Mouse (Mus musculus): ENCODE data around the gene Mfsd14b. TPM values are rescaled to one million over a fixed set of nuclear protein-coding genes. Genes with fewer than 3 reads are reported as not detected.

Gene Mfsd14b
- polyA plus RNA-seq, 2 experiments: 31.1 to 70.6 TPM

GRCm38 (mm10) chr13:65120984-65121383, 8.2 kb upstream of the Mfsd14b start:
- no peak for TF ChIP-seq POLR2A (IDR thresholded peaks at IDR 0.05; ENCODE audit: borderline replicate concordance, extremely low read depth, insufficient read depth, insufficient read length)
- H3K4me2 ChIP-seq (replicated peaks; ENCODE audit: low read depth, low read length, severe bottlenecking): no peak overlapping the region
- H3K4me3 ChIP-seq (replicated peaks; ENCODE audit: low read length): no peak overlapping the region
- H3K36me3 ChIP-seq (ENCODE audit: control insufficient read depth, insufficient read depth, low read length): no peaks in the 10 kb centered on the region
- ATAC-seq (ENCODE audit: low FRiP score, low read depth): no peak
- DNase-seq (ENCODE audit: low spot score): no peak
- H3K9me3 ChIP-seq (ENCODE audit: control insufficient read depth, low read length): no peaks in the 10 kb centered on the region
- H3K9ac ChIP-seq (ENCODE audit: low read depth, low read length, severe bottlenecking): no peak overlapping the region
- H3K4me1 ChIP-seq (ENCODE audit: control insufficient read depth, insufficient read depth, low read length): no peaks in the 10 kb centered on the region
- WGBS: 64% methylated on average over 3 of the region's 3 CpGs
- H3K27ac ChIP-seq (replicated peaks; ENCODE audit: low read depth, low read length): no peak overlapping the region
- no peaks in the 10 kb centered on the region for H3K27me3 ChIP-seq (ENCODE audit: control insufficient read depth, insufficient read depth, low read length)

GRCm38 (mm10) chr13:65113239-65113638, 464 bp upstream of the Mfsd14b start:
- H3K27me3 ChIP-seq (ENCODE audit: control insufficient read depth, insufficient read depth, low read length): no peaks in the 10 kb centered on the region
- no peak for DNase-seq (ENCODE audit: low spot score)

GRCm38 (mm10) chr13:65111961-65112360, 814 bp downstream of the Mfsd14b start:
- ATAC-seq (ENCODE audit: low FRiP score, low read depth): no peak
- DNase-seq (ENCODE audit: low spot score): no peak
- no peaks in the 10 kb centered on the region for H3K36me3 ChIP-seq (ENCODE audit: control insufficient read depth, insufficient read depth, low read length)
- WGBS: 0% methylated on average over 5 of the region's 5 CpGs
- H3K9me3 ChIP-seq (ENCODE audit: control insufficient read depth, low read length): no peaks in the 10 kb centered on the region
- peak overlapping the region; percentile 97 for H3K9ac ChIP-seq (ENCODE audit: low read depth, low read length, severe bottlenecking)
- H3K27me3 ChIP-seq (ENCODE audit: control insufficient read depth, insufficient read depth, low read length): no peaks in the 10 kb centered on the region
- no peak for TF ChIP-seq POLR2A (IDR thresholded peaks at IDR 0.05; ENCODE audit: borderline replicate concordance, extremely low read depth, insufficient read depth, insufficient read length)
- peaks cover 5% of the 10 kb centered on the region; the same call in 1 of the 2 replicates for H3K4me1 ChIP-seq (ENCODE audit: control insufficient read depth, insufficient read depth, low read length)
- peak overlapping the region; percentile 90 for H3K4me3 ChIP-seq (replicated peaks; ENCODE audit: low read length)
- peak overlapping the region; percentile 76 for H3K4me2 ChIP-seq (replicated peaks; ENCODE audit: low read depth, low read length, severe bottlenecking)
- H3K27ac ChIP-seq (replicated peaks; ENCODE audit: low read depth, low read length): peak overlapping the region; percentile 92

More at GRCm38 (mm10) chr13:65113239-65113638, 464 bp upstream of the Mfsd14b start:
- TF ChIP-seq POLR2A (IDR thresholded peaks at IDR 0.05; ENCODE audit: borderline replicate concordance, extremely low read depth, insufficient read depth, insufficient read length): no peak
- H3K36me3 ChIP-seq (ENCODE audit: control insufficient read depth, insufficient read depth, low read length): no peaks in the 10 kb centered on the region
- 60% methylated on average over 3 of the region's 3 CpGs for WGBS
- H3K4me1 ChIP-seq (ENCODE audit: control insufficient read depth, insufficient read depth, low read length): peaks cover 5% of the 10 kb centered on the region; the same call in 1 of the 2 replicates
- peak overlapping the region; percentile 97 for H3K9ac ChIP-seq (ENCODE audit: low read depth, low read length, severe bottlenecking)
- peak overlapping the region; percentile 92 for H3K27ac ChIP-seq (replicated peaks; ENCODE audit: low read depth, low read length)
- H3K9me3 ChIP-seq (ENCODE audit: control insufficient read depth, low read length): no peaks in the 10 kb centered on the region
- H3K4me3 ChIP-seq (replicated peaks; ENCODE audit: low read length): peak overlapping the region; percentile 90
- H3K4me2 ChIP-seq (replicated peaks; ENCODE audit: low read depth, low read length, severe bottlenecking): peak overlapping the region; percentile 76
- 0 out of 2 replicates have a peak, but pooled peaks have one; percentile 17 for ATAC-seq (ENCODE audit: low FRiP score, low read depth)

GRCm38 (mm10) chr13:65101232-65101631, 11.5 kb downstream of the Mfsd14b start:
- ATAC-seq (ENCODE audit: low FRiP score, low read depth): no peak
- no peaks in the 10 kb centered on the region for H3K36me3 ChIP-seq (ENCODE audit: control insufficient read depth, insufficient read depth, low read length)

GRCm38 (mm10) chr13:65100678-65101077, 12.1 kb downstream of the Mfsd14b start:
- Histone ChIP-seq H3K9me3 (ENCODE audit: control insufficient read depth, low read length) (peaks cover 15% of the 10 kb centered on the region; the same call in 1 of the 2 replicates), H3K4me2 (replicated peaks; ENCODE audit: low read depth, low read length, severe bottlenecking) (no peak overlapping the region), H3K27ac (replicated peaks; ENCODE audit: low read depth, low read length) (no peak overlapping the region), H3K4me1 (ENCODE audit: control insufficient read depth, insufficient read depth, low read length) (no peaks in the 10 kb centered on the region), H3K27me3 (ENCODE audit: control insufficient read depth, insufficient read depth, low read length) (no peaks in the 10 kb centered on the region), H3K9ac (ENCODE audit: low read depth, low read length, severe bottlenecking) (no peak overlapping the region), H3K4me3 (replicated peaks; ENCODE audit: low read length) (no peak overlapping the region), H3K36me3 (ENCODE audit: control insufficient read depth, insufficient read depth, low read length) (no peaks in the 10 kb centered on the region)
- ATAC-seq (ENCODE audit: low FRiP score, low read depth) (no peak), DNase-seq (ENCODE audit: low spot score) (no peak)
- TF ChIP-seq POLR2A (IDR thresholded peaks at IDR 0.05; ENCODE audit: borderline replicate concordance, extremely low read depth, insufficient read depth, insufficient read length): no peak
- 92% methylated on average over 9 of the region's 9 CpGs for WGBS

More at GRCm38 (mm10) chr13:65101232-65101631, 11.5 kb downstream of the Mfsd14b start:
- Histone ChIP-seq H3K27ac (replicated peaks; ENCODE audit: low read depth, low read length) (no peak overlapping the region), H3K4me1 (ENCODE audit: control insufficient read depth, insufficient read depth, low read length) (no peaks in the 10 kb centered on the region), H3K9ac (ENCODE audit: low read depth, low read length, severe bottlenecking) (no peak overlapping the region), H3K9me3 (ENCODE audit: control insufficient read depth, low read length) (peaks cover 18% of the 10 kb centered on the region), H3K4me3 (replicated peaks; ENCODE audit: low read length) (no peak overlapping the region), H3K27me3 (ENCODE audit: control insufficient read depth, insufficient read depth, low read length) (no peaks in the 10 kb centered on the region), H3K4me2 (replicated peaks; ENCODE audit: low read depth, low read length, severe bottlenecking) (no peak overlapping the region)
- 89% methylated on average over 3 of the region's 3 CpGs for WGBS
- DNase-seq (ENCODE audit: low spot score): no peak
- TF ChIP-seq POLR2A (IDR thresholded peaks at IDR 0.05; ENCODE audit: borderline replicate concordance, extremely low read depth, insufficient read depth, insufficient read length): no peak
